Mouse (Mus musculus): ENCODE results near the gene Ranbp6. TPM values are rescaled to one million over a fixed set of nuclear protein-coding genes. Genes with fewer than 3 reads are reported as not detected.

Ranbp6 gene
- polyA plus RNA-seq, 1 experiment from 2014 or later: 6.5 TPM

GRCm38 (mm10) chr19:29835364-29836034 is 22.7 kb upstream of the Ranbp6 start:
- Histone ChIP-seq H3K27ac (ENCODE audit: low read depth, low read length) (no peak overlapping the region), H3K9ac (ENCODE audit: low read depth, low read length) (no peak overlapping the region), H3K36me3 (ENCODE audit: control insufficient read depth, insufficient read depth) (no peaks in the 10 kb centered on the region), H3K4me2 (replicated peaks; ENCODE audit: low read depth) (no peak overlapping the region), H3K27me3 (replicated peaks; ENCODE audit: control insufficient read depth, insufficient read depth, low read length) (no peaks in the 10 kb centered on the region), H3K4me1 (replicated peaks; ENCODE audit: control insufficient read depth, insufficient read depth, low read length) (no peaks in the 10 kb centered on the region), H3K4me3 (ENCODE audit: low read depth, low read length) (no peak overlapping the region), H3K9me3 (ENCODE audit: control insufficient read depth) (no peaks in the 10 kb centered on the region)
- 25% methylated on average over 3 of the region's 3 CpGs for WGBS
- no peak for TF ChIP-seq CTCF (IDR thresholded peaks at IDR 0.05; ENCODE audit: low read depth)
- peak; percentile 69 for ATAC-seq

- H3K4me1 ChIP-seq (replicated peaks; ENCODE audit: control insufficient read depth, insufficient read depth, low read length): no peaks in the 10 kb centered on the region
- H3K9me3 ChIP-seq (ENCODE audit: control insufficient read depth): no peaks in the 10 kb centered on the region
- no peak overlapping the region for H3K4me2 ChIP-seq (replicated peaks; ENCODE audit: low read depth)
- H3K4me3 ChIP-seq (ENCODE audit: low read depth, low read length): no peak overlapping the region
- no peak overlapping the region for H3K27ac ChIP-seq (ENCODE audit: low read depth, low read length)
- no peak for TF ChIP-seq CTCF (IDR thresholded peaks at IDR 0.05; ENCODE audit: low read depth)
- no peak overlapping the region for H3K9ac ChIP-seq (ENCODE audit: low read depth, low read length)
- H3K27me3 ChIP-seq (replicated peaks; ENCODE audit: control insufficient read depth, insufficient read depth, low read length): no peaks in the 10 kb centered on the region
- no peak for ATAC-seq
- WGBS: 85% methylated on average over 2 of the region's 2 CpGs
- no peaks in the 10 kb centered on the region for H3K36me3 ChIP-seq (ENCODE audit: control insufficient read depth, insufficient read depth)
Measured at GRCm38 (mm10) chr19:29830911-29831310, 18.1 kb upstream of the Ranbp6 start.

- no peaks in the 10 kb centered on the region for H3K9me3 ChIP-seq (ENCODE audit: control insufficient read depth)
- no peaks in the 10 kb centered on the region for H3K36me3 ChIP-seq (ENCODE audit: control insufficient read depth, insufficient read depth)
- no peaks in the 10 kb centered on the region for H3K4me1 ChIP-seq (replicated peaks; ENCODE audit: control insufficient read depth, insufficient read depth, low read length)
- WGBS: 81% methylated on average over 5 of the region's 5 CpGs
- no peak overlapping the region for H3K9ac ChIP-seq (ENCODE audit: low read depth, low read length)
- H3K4me2 ChIP-seq (replicated peaks; ENCODE audit: low read depth): no peak overlapping the region
- H3K27me3 ChIP-seq (replicated peaks; ENCODE audit: control insufficient read depth, insufficient read depth, low read length): no peaks in the 10 kb centered on the region
- no peak overlapping the region for H3K27ac ChIP-seq (ENCODE audit: low read depth, low read length)
- TF ChIP-seq CTCF (IDR thresholded peaks at IDR 0.05; ENCODE audit: low read depth): no peak
- no peak for ATAC-seq
- H3K4me3 ChIP-seq (ENCODE audit: low read depth, low read length): no peak overlapping the region
Measured at GRCm38 (mm10) chr19:29828558-29828957, 15.8 kb upstream of the Ranbp6 start.

GRCm38 (mm10) chr19:29826686-29827085 is 13.9 kb upstream of the Ranbp6 start:
- peak; percentile 87 for TF ChIP-seq CTCF (IDR thresholded peaks at IDR 0.05; ENCODE audit: low read depth)
- H3K4me1 ChIP-seq (replicated peaks; ENCODE audit: control insufficient read depth, insufficient read depth, low read length): no peaks in the 10 kb centered on the region
- H3K9ac ChIP-seq (ENCODE audit: low read depth, low read length): no peak overlapping the region
- no peak overlapping the region for H3K27ac ChIP-seq (ENCODE audit: low read depth, low read length)
- H3K4me2 ChIP-seq (replicated peaks; ENCODE audit: low read depth): no peak overlapping the region
- WGBS: 83% methylated on average over 1 of the region's 1 CpGs
- H3K36me3 ChIP-seq (ENCODE audit: control insufficient read depth, insufficient read depth): no peaks in the 10 kb centered on the region
- H3K27me3 ChIP-seq (replicated peaks; ENCODE audit: control insufficient read depth, insufficient read depth, low read length): no peaks in the 10 kb centered on the region
- ATAC-seq: no peak
- no peaks in the 10 kb centered on the region for H3K9me3 ChIP-seq (ENCODE audit: control insufficient read depth)
- H3K4me3 ChIP-seq (ENCODE audit: low read depth, low read length): no peak overlapping the region

GRCm38 (mm10) chr19:29825003-29825402 is 12.2 kb upstream of the Ranbp6 start:
- no peak overlapping the region for H3K4me3 ChIP-seq (ENCODE audit: low read depth, low read length)
- H3K27me3 ChIP-seq (replicated peaks; ENCODE audit: control insufficient read depth, insufficient read depth, low read length): no peaks in the 10 kb centered on the region
- no peak overlapping the region for H3K9ac ChIP-seq (ENCODE audit: low read depth, low read length)
- no peaks in the 10 kb centered on the region for H3K4me1 ChIP-seq (replicated peaks; ENCODE audit: control insufficient read depth, insufficient read depth, low read length)
- 34% methylated on average over 2 of the region's 2 CpGs for WGBS
- TF ChIP-seq CTCF (IDR thresholded peaks at IDR 0.05; ENCODE audit: low read depth): no peak
- H3K4me2 ChIP-seq (replicated peaks; ENCODE audit: low read depth): no peak overlapping the region
- H3K36me3 ChIP-seq (ENCODE audit: control insufficient read depth, insufficient read depth): no peaks in the 10 kb centered on the region
- no peak overlapping the region for H3K27ac ChIP-seq (ENCODE audit: low read depth, low read length)
- H3K9me3 ChIP-seq (ENCODE audit: control insufficient read depth): no peaks in the 10 kb centered on the region
- ATAC-seq: no peak

GRCm38 (mm10) chr19:29824034-29824700 is 11.4 kb upstream of the Ranbp6 start:
- no peaks in the 10 kb centered on the region for H3K9me3 ChIP-seq (ENCODE audit: control insufficient read depth)
- no peaks in the 10 kb centered on the region for H3K4me1 ChIP-seq (replicated peaks; ENCODE audit: control insufficient read depth, insufficient read depth, low read length)
- no peak overlapping the region for H3K9ac ChIP-seq (ENCODE audit: low read depth, low read length)
- H3K27ac ChIP-seq (ENCODE audit: low read depth, low read length): no peak overlapping the region
- H3K4me3 ChIP-seq (ENCODE audit: low read depth, low read length): no peak overlapping the region
- 55% methylated on average over 6 of the region's 6 CpGs for WGBS
- no peaks in the 10 kb centered on the region for H3K27me3 ChIP-seq (replicated peaks; ENCODE audit: control insufficient read depth, insufficient read depth, low read length)
- ATAC-seq: peak; percentile 53; the same call in 1 of the 2 replicates
- TF ChIP-seq CTCF (IDR thresholded peaks at IDR 0.05; ENCODE audit: low read depth): peak; percentile 90
- H3K4me2 ChIP-seq (replicated peaks; ENCODE audit: low read depth): no peak overlapping the region
- no peaks in the 10 kb centered on the region for H3K36me3 ChIP-seq (ENCODE audit: control insufficient read depth, insufficient read depth)
